Mouse (Mus musculus): ENCODE data around the gene Vamp2. TPM values are rescaled to one million over a fixed set of nuclear protein-coding genes. Genes with fewer than 3 reads are reported as not detected.

The Vamp2 gene
- polyA plus RNA-seq, 1 experiment from 2014 or later: 107 TPM

DNA sequence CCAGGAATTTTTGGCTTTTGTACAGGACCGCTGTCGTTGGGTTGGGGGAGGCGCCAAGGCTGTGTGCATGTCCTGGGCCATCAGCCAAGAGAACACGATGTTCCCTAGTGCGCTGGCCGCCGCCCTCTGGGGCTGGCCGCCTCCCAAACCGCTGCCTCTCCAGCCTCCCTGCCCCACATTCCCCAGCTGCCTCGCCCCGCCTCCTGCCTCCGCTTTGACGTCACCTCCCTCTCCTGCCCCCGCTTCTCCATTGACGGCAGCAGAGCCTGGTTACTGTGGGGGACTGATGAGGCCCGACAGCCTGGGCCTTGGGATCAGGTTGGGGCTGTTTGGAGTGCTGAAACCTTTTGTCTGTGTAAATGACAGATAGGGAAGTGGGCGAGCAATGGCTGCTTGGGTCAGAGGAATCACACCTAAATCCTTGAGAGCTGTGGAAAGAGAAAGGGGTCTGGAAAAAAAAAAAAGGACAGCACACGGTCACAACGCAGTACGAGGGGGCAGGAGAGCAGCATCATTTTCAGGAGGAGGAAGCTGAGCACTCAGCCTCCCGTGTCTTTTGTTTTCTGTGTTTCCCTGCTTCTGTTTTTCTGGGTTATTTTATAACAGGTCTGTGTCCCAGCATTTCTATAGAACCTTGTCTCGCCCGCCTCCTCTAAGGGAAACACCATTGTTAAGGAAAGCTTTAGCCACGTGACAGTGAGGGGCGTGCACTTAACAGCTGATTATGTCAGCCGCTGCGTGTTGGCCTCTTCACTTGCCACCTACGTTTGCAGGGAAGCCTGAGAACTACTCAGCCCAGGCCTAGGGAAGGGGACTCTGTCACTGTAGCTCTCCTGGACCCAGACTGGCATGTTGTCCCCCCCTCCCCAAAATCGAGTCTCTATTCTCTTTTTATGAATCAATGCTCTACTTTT is 9.0 kb downstream of the Vamp2 start:
- Histone ChIP-seq H3K4me3 (ENCODE audit: low read depth, low read length) (peak overlapping the region; percentile 46), H3K4me2 (replicated peaks; ENCODE audit: low read depth, low read length) (peak overlapping the region; percentile 83), H3K9ac (replicated peaks; ENCODE audit: low read depth, low read length) (0 out of 2 replicates have a peak overlapping the region, but pooled peaks have one; percentile 26), H3K4me1 (ENCODE audit: control insufficient read depth, insufficient read depth, low read length) (peaks cover 31% of the 10 kb centered on the region), H3K36me3 (ENCODE audit: control insufficient read depth, insufficient read depth, low read length) (peaks cover 19% of the 10 kb centered on the region), H3K27me3 (ENCODE audit: control insufficient read depth, insufficient read depth, low read length) (no peaks in the 10 kb centered on the region), H3K27ac (ENCODE audit: low read length) (peak overlapping the region; percentile 88), H3K9me3 (ENCODE audit: control insufficient read depth, low read depth, low read length) (no peaks in the 10 kb centered on the region)
- WGBS: 2% methylated on average over 28 of the region's 29 CpGs
- ATAC-seq (ENCODE audit: insufficient number of reproducible peaks, insufficient read depth, low FRiP score, low read depth): peak; percentile 50

DNA sequence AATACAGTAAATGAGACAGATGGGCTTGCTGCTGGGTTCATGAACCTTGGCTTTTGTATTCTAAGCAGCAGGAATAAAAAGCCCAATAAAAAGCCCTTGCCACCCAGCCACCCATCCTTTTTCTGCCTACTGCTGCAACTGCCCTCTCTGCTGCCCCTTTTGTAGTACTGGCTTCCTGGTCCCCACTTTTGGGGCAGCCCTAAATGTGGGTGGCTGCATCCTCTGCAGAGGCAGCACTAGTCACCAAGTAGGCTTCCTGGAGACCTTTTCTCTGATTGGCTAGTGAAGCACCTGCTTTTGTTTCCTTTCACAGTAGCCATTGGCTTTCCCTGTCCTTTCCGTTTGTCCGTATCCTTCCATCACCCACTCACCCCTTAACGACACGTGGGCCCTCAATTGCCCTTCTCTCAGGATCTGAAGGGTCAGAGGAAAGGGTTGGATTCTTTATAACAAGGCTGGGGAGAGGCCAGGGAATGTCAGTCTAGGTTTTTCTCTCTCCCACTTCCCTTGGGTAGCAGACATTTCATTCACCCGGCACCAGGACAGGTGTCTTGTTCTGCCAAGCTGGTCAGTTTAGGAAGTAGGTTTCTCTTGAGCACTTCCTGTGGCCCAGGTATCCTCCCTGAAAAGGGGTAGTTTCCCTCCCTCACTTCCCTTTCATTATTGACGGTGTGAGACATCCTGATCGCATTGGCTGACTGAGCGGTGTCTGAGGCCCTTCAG is 9.9 kb downstream of the Vamp2 start:
- H3K9me3 ChIP-seq (ENCODE audit: control insufficient read depth, low read depth, low read length): no peaks in the 10 kb centered on the region
- peak overlapping the region; percentile 83 for H3K4me2 ChIP-seq (replicated peaks; ENCODE audit: low read depth, low read length)
- H3K4me3 ChIP-seq (ENCODE audit: low read depth, low read length): peak overlapping the region; percentile 52
- no peak for ATAC-seq (ENCODE audit: insufficient number of reproducible peaks, insufficient read depth, low FRiP score, low read depth)
- H3K27me3 ChIP-seq (ENCODE audit: control insufficient read depth, insufficient read depth, low read length): no peaks in the 10 kb centered on the region
- H3K36me3 ChIP-seq (ENCODE audit: control insufficient read depth, insufficient read depth, low read length): peaks cover 25% of the 10 kb centered on the region
- H3K27ac ChIP-seq (ENCODE audit: low read length): peak overlapping the region; percentile 88
- WGBS: 27% methylated on average over 8 of the region's 8 CpGs
- H3K4me1 ChIP-seq (ENCODE audit: control insufficient read depth, insufficient read depth, low read length): peaks cover 31% of the 10 kb centered on the region
- no peak overlapping the region for H3K9ac ChIP-seq (replicated peaks; ENCODE audit: low read depth, low read length)

DNA sequence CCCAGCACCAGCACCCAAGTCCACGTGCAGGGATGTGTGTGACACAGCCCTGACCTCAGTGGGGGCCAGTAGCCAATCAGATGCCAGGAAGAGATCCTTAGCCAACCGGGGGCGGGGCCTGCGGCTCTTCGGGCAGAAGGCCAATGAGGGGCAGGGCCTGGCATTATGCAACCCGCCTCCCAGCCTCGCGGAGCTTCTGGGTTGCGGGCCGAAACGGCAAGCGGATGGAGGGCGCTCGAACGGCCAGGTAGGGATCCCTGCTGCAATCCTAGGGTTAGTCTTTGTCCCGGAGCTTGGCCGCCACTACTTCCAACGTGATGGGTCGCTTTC is 10.4 kb downstream of the Vamp2 start:
- peaks cover 30% of the 10 kb centered on the region for H3K36me3 ChIP-seq (ENCODE audit: control insufficient read depth, insufficient read depth, low read length)
- ATAC-seq (ENCODE audit: insufficient number of reproducible peaks, insufficient read depth, low FRiP score, low read depth): peak; percentile 16; the same call in 1 of the 2 replicates
- under 1% methylated on average over 19 of the region's 19 CpGs for WGBS
- peak overlapping the region; percentile 83 for H3K4me2 ChIP-seq (replicated peaks; ENCODE audit: low read depth, low read length)
- H3K4me1 ChIP-seq (ENCODE audit: control insufficient read depth, insufficient read depth, low read length): peaks cover 31% of the 10 kb centered on the region
- H3K27ac ChIP-seq (ENCODE audit: low read length): peak overlapping the region; percentile 88
- no peaks in the 10 kb centered on the region for H3K27me3 ChIP-seq (ENCODE audit: control insufficient read depth, insufficient read depth, low read length)
- peak overlapping the region; percentile 55 for H3K9ac ChIP-seq (replicated peaks; ENCODE audit: low read depth, low read length)
- no peaks in the 10 kb centered on the region for H3K9me3 ChIP-seq (ENCODE audit: control insufficient read depth, low read depth, low read length)
- peak overlapping the region; percentile 52 for H3K4me3 ChIP-seq (ENCODE audit: low read depth, low read length)

DNA sequence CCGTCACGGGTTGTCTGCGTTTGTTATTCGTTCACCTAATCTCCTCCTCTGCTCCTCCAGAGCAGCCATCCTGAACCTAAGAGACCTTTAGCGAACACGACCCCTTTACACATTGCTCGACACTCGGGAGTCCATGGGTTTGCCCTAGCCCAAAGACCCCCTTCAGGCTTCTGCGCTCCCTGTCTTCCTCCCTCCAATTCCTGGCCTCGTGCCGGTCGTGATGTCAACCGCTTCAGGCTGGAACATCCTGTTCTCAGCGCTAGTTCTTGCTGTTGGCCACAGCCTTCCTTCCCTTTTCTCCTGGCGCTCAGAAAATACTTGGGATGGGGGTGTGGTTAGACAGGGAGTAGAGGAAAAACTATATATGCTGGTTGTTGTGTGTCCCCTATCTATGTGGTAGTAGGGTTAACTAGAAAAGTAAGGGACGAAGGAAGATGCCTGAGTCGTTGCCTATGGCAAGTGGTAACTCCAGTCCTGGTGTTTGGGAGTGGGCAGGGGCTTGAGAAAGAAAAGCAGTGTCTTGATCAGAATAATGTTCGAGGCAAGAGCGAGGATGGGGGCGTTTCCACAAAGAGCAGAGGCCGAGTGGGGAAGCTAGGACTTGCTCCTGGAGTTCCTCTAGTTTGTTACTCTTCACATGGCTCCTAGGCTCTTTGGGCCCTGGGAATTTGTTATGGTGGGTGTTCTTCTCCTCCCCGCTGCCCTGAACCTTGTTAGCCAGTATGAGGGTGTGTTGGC is 11.1 kb downstream of the Vamp2 start:
- Histone ChIP-seq H3K9me3 (ENCODE audit: control insufficient read depth, low read depth, low read length) (no peaks in the 10 kb centered on the region), H3K4me3 (ENCODE audit: low read depth, low read length) (peak overlapping the region; percentile 52), H3K36me3 (ENCODE audit: control insufficient read depth, insufficient read depth, low read length) (peaks cover 36% of the 10 kb centered on the region), H3K4me2 (replicated peaks; ENCODE audit: low read depth, low read length) (peak overlapping the region; percentile 83), H3K27ac (ENCODE audit: low read length) (peak overlapping the region; percentile 88), H3K27me3 (ENCODE audit: control insufficient read depth, insufficient read depth, low read length) (no peaks in the 10 kb centered on the region), H3K4me1 (ENCODE audit: control insufficient read depth, insufficient read depth, low read length) (peaks cover 29% of the 10 kb centered on the region), H3K9ac (replicated peaks; ENCODE audit: low read depth, low read length) (peak overlapping the region; percentile 55)
- no peak for ATAC-seq (ENCODE audit: insufficient number of reproducible peaks, insufficient read depth, low FRiP score, low read depth)
- WGBS: 1% methylated on average over 22 of the region's 22 CpGs

DNA sequence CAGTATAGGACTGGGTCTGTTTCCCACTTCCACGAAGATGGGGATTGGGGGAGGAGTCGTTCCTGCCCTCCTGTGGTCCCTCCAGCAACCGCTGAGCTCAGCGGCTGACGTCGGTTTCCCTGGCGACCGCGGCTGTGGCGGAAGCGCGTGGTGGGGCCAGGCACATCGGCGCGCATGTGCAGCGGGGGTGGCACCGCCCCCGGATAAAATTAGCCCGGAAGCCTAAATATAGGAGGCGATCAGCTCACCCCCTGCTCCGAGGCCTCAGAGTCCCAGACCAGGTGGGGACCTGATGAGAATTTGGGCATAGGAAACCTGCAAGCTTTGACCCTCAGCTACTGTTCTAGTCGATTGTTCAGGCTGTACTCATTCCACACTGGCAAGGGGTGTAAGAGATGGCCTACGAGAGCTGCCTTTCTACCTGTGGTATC is 11.6 kb downstream of the Vamp2 start:
- peak overlapping the region; percentile 83 for H3K4me2 ChIP-seq (replicated peaks; ENCODE audit: low read depth, low read length)
- no peaks in the 10 kb centered on the region for H3K27me3 ChIP-seq (ENCODE audit: control insufficient read depth, insufficient read depth, low read length)
- H3K9me3 ChIP-seq (ENCODE audit: control insufficient read depth, low read depth, low read length): no peaks in the 10 kb centered on the region
- ATAC-seq (ENCODE audit: insufficient number of reproducible peaks, insufficient read depth, low FRiP score, low read depth): peak; percentile 7; the same call in 1 of the 2 replicates
- under 1% methylated on average over 23 of the region's 23 CpGs for WGBS
- H3K9ac ChIP-seq (replicated peaks; ENCODE audit: low read depth, low read length): peak overlapping the region; percentile 22; the same call in 1 of the 2 replicates
- H3K36me3 ChIP-seq (ENCODE audit: control insufficient read depth, insufficient read depth, low read length): peaks cover 42% of the 10 kb centered on the region
- peak overlapping the region; percentile 52 for H3K4me3 ChIP-seq (ENCODE audit: low read depth, low read length)
- peak overlapping the region; percentile 88 for H3K27ac ChIP-seq (ENCODE audit: low read length)
- peaks cover 29% of the 10 kb centered on the region for H3K4me1 ChIP-seq (ENCODE audit: control insufficient read depth, insufficient read depth, low read length)

DNA sequence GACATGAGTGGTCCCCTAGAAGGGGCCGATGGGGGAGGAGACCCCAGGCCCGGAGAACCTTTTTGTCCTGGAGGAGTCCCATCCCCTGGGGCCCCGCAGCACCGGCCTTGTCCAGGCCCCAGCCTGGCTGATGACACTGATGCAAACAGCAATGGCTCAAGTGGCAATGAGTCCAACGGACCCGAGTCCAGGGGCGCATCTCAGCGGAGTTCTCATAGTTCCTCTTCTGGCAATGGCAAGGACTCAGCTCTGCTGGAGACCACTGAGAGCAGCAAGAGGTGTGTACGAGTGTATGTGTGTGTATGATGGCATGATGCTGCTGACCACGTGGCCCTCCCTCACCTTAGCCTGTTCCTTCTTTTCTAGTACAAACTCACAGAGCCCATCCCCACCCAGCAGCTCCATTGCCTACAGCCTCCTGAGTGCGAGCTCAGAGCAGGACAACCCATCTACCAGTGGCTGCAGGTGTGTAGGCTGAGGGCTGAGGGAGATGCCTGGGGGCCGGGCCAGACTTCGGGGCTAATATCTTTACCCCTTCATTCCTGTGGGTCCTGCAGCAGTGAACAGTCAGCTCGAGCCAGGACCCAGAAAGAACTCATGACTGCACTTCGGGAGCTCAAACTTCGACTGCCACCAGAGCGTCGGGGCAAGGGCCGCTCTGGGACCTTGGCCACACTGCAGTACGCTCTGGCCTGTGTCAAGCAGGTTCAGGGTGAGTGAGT is 12.5 kb downstream of the Vamp2 start:
- no peaks in the 10 kb centered on the region for H3K27me3 ChIP-seq (ENCODE audit: control insufficient read depth, insufficient read depth, low read length)
- peaks cover 48% of the 10 kb centered on the region for H3K36me3 ChIP-seq (ENCODE audit: control insufficient read depth, insufficient read depth, low read length)
- H3K9ac ChIP-seq (replicated peaks; ENCODE audit: low read depth, low read length): no peak overlapping the region
- peaks cover 29% of the 10 kb centered on the region for H3K4me1 ChIP-seq (ENCODE audit: control insufficient read depth, insufficient read depth, low read length)
- no peak for ATAC-seq (ENCODE audit: insufficient number of reproducible peaks, insufficient read depth, low FRiP score, low read depth)
- 90% methylated on average over 20 of the region's 20 CpGs for WGBS
- H3K4me2 ChIP-seq (replicated peaks; ENCODE audit: low read depth, low read length): peak overlapping the region; percentile 83
- H3K4me3 ChIP-seq (ENCODE audit: low read depth, low read length): peak overlapping the region; percentile 52; the same call in 1 of the 2 replicates
- no peaks in the 10 kb centered on the region for H3K9me3 ChIP-seq (ENCODE audit: control insufficient read depth, low read depth, low read length)
- H3K27ac ChIP-seq (ENCODE audit: low read length): no peak overlapping the region

DNA sequence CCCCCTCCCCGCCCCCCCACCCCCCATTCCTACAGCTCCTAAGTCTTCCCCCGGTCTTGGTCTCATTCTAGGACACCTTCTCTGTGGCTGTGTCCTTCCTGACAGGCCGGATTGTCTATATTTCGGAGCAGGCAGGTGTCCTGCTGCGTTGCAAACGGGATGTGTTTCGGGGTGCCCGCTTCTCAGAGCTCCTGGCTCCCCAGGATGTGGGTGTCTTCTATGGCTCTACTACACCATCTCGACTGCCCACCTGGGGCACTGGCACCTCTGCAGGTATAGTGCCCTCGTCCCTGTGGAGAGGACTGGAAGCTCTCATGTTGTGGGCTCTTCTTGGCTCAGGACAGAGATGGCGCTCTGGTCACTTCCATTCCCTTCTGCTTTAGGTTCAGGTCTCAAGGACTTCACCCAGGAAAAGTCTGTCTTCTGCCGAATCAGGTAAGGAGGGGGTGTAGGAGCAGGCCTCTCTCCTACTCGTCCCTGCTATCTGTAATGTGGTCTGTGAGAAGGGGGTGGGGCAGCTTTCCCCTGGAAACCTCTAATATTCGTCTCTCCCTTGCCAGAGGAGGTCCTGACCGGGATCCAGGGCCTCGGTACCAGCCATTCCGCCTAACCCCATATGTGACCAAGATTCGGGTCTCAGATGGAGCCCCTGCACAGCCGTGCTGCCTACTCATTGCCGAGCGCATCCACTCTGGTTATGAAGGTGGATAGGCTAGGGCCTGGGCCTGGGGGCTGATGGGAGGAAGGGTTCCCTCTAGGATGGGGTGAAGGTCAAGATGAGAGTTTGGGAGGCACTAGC is 13.5 kb downstream of the Vamp2 start:
- no peak for ATAC-seq (ENCODE audit: insufficient number of reproducible peaks, insufficient read depth, low FRiP score, low read depth)
- Histone ChIP-seq H3K36me3 (ENCODE audit: control insufficient read depth, insufficient read depth, low read length) (peaks cover 58% of the 10 kb centered on the region), H3K9ac (replicated peaks; ENCODE audit: low read depth, low read length) (no peak overlapping the region), H3K27me3 (ENCODE audit: control insufficient read depth, insufficient read depth, low read length) (no peaks in the 10 kb centered on the region), H3K27ac (ENCODE audit: low read length) (no peak overlapping the region), H3K4me1 (ENCODE audit: control insufficient read depth, insufficient read depth, low read length) (peaks cover 26% of the 10 kb centered on the region), H3K4me2 (replicated peaks; ENCODE audit: low read depth, low read length) (no peak overlapping the region), H3K4me3 (ENCODE audit: low read depth, low read length) (no peak overlapping the region), H3K9me3 (ENCODE audit: control insufficient read depth, low read depth, low read length) (no peaks in the 10 kb centered on the region)
- WGBS: 89% methylated on average over 21 of the region's 21 CpGs

Measured in stomach, embryonic 14.5 days (tissue).